Mouse (Mus musculus) ES-E14 (cell line): ENCODE measurements around the gene Lig4. TPM values are rescaled to one million over a fixed set of nuclear protein-coding genes. Genes with fewer than 3 reads are reported as not detected.

ENCODE experiments used
- DNase-seq: peaks from one replicate; pipeline ENCODE4 v3.0.0-alpha.2; 2013; ENCODE audit warnings: low read depth, low spot score
- H3K27ac ChIP-seq: 2 replicates; pipeline ENCODE4 v1.5.1; 2012; ENCODE audit warnings: low read depth, mild to moderate bottlenecking, low read length, moderate library complexity, mixed read lengths; ENCODE audit not compliant: poor library complexity, insufficient read depth, severe bottlenecking
- H3K36me3 ChIP-seq: 2 replicates; pipeline ENCODE4 v1.6.1; 2012; ENCODE audit warnings: mild to moderate bottlenecking, low read length, moderate library complexity, mixed read lengths; ENCODE audit not compliant: control insufficient read depth, poor library complexity, insufficient read depth, severe bottlenecking
- H3K4me1 ChIP-seq, 2 experiments: fragments of 150-350 bp in 1 of 2; sonication (generic) in 1 of 2; 2 replicates each; pipeline ENCODE4 v1.6.1; 2012; ENCODE audit warnings: low read length in 2 of 2, mild to moderate bottlenecking in 1 of 2, mixed read lengths in 1 of 2; ENCODE audit not compliant: control insufficient read depth in 2 of 2, insufficient read depth in 2 of 2, poor library complexity in 1 of 2
- H3K4me3 ChIP-seq, 2 experiments: fragments of 150-350 bp in 1 of 2; sonication (generic) in 1 of 2; 2 replicates each; pipeline ENCODE4 v1.5.1; 2012; ENCODE audit warnings: low read length in 2 of 2, low read depth in 1 of 2, mild to moderate bottlenecking in 1 of 2, mixed read lengths in 1 of 2; ENCODE audit not compliant: insufficient read depth in 1 of 2, poor library complexity in 1 of 2, severe bottlenecking in 1 of 2
- H3K9ac ChIP-seq: 2 replicates; pipeline ENCODE4 v1.6.1; 2012; ENCODE audit warnings: low read depth, mild to moderate bottlenecking, low read length, mixed read lengths; ENCODE audit not compliant: poor library complexity, insufficient read depth, severe bottlenecking
- H3K9me3 ChIP-seq: fragments of 150-350 bp; sonication (generic); 2 replicates; pipeline ENCODE4 v1.6.1; 2012; ENCODE audit warnings: low read depth, mild to moderate bottlenecking, low read length; ENCODE audit not compliant: control insufficient read depth, insufficient read depth
- CHD2 ChIP-seq: IDR thresholded peaks from 2 replicates; pipeline ENCODE4 v1.6.1; 2014; ENCODE audit warnings: mild to moderate bottlenecking, low read depth, low read length, inconsistent platforms
- HCFC1 ChIP-seq: IDR thresholded peaks from 2 replicates; pipeline ENCODE4 v1.6.1; 2012; ENCODE audit warnings: low read length, inconsistent platforms, borderline replicate concordance; ENCODE audit not compliant: insufficient read depth
- MAFK ChIP-seq: IDR thresholded peaks from 2 replicates; pipeline ENCODE4 v1.6.1; 2014; ENCODE audit warnings: mild to moderate bottlenecking, low read depth, low read length, inconsistent platforms; ENCODE audit not compliant: insufficient read depth
- ZC3H11A ChIP-seq: IDR thresholded peaks from 2 replicates; pipeline ENCODE4 v1.6.1; 2012; ENCODE audit warnings: low read depth, mild to moderate bottlenecking, inconsistent platforms, low read length, borderline replicate concordance
- ZNF384 ChIP-seq: IDR thresholded peaks from 2 replicates; pipeline ENCODE4 v1.6.1; 2012; ENCODE audit warnings: low read depth, low read length, inconsistent platforms
- in situ Hi-C, 2 experiments: fragments of 600-800 bp; cut with MboI; formaldehyde crosslinking; loops; one replicate each; pipeline ENCODE4 v1.15.1; 2025; ENCODE audit warnings: low sequenced_read_pairs in 2 of 2, inconsistent platforms in 1 of 2; ENCODE audit not compliant: unreplicated experiment in 2 of 2
- total RNA-seq: library from RNA; depleted of rRNA; stranded (reverse); fragments of 300-350 nt; gene quantifications from 2 replicates; pipeline ENCODE4 v1.2.3, GENCODE M21; 2012

Gene Lig4
- total RNA-seq, 1 experiment, result 5.8 TPM

GRCm38 (mm10) chr8:9971866-9972265 is 5.6 kb downstream of the Lig4 start:
- H3K36me3 ChIP-seq, result peaks cover 9% of the 10 kb centered on the region
- DNase-seq, result no peak
- H3K4me3 ChIP-seq, result no peak overlapping the region
- in situ Hi-C loops, result no loop called here
- no peak overlapping the region for H3K27ac ChIP-seq
- H3K4me1 ChIP-seq, result no peaks in the 10 kb centered on the region
- no peak overlapping the region for H3K9ac ChIP-seq
- no peaks in the 10 kb centered on the region for H3K9me3 ChIP-seq
- TF ChIP-seq HCFC1, result no peak
- TF ChIP-seq MAFK, result no peak
- no peak for TF ChIP-seq CHD2
- TF ChIP-seq ZNF384, result no peak
- no peak for TF ChIP-seq ZC3H11A

- Histone ChIP-seq H3K9me3 (no peaks in the 10 kb centered on the region), H3K9ac (no peak overlapping the region), H3K4me1 (no peaks in the 10 kb centered on the region), H3K27ac (no peak overlapping the region), H3K36me3 (no peaks in the 10 kb centered on the region), H3K4me3 (no peak overlapping the region)
- in situ Hi-C loops, result no loop called here
- TF ChIP-seq ZC3H11A, result no peak
- no peak for TF ChIP-seq MAFK
- no peak for TF ChIP-seq ZNF384
- TF ChIP-seq HCFC1, result no peak
- TF ChIP-seq CHD2, result no peak
- DNase-seq, result no peak
Observed at GRCm38 (mm10) chr8:9959919-9960318, 17.6 kb downstream of the Lig4 start.

DNA sequence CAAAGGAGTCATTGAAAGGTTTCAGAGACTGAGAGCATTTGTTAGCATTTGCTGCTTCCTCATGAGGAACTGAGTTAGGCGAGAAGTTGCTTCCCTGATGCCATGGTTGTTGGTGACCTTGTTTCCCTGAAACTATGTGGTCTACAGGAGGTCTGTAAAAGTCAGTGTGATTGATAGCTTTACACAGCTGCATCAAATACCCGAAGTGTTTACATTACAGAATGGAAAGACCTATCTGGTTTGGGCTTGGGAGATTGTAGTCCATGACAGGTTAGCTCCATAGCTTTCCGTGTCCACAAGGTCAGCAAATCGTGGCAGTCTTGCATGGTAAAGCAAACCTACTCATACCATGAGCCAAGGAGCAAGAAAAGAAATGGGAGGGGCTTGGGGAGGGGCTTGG is 19.1 kb downstream of the Lig4 start:
- no peak for DNase-seq
- H3K27ac ChIP-seq, result no peak overlapping the region
- in situ Hi-C loops, result no loop called here
- no peak overlapping the region for H3K9ac ChIP-seq
- H3K4me3 ChIP-seq, result no peak overlapping the region
- no peaks in the 10 kb centered on the region for H3K9me3 ChIP-seq
- no peaks in the 10 kb centered on the region for H3K36me3 ChIP-seq
- no peaks in the 10 kb centered on the region for H3K4me1 ChIP-seq
- TF ChIP-seq CHD2 (no peak), ZNF384 (no peak), MAFK (no peak), HCFC1 (no peak), ZC3H11A (no peak)

DNA sequence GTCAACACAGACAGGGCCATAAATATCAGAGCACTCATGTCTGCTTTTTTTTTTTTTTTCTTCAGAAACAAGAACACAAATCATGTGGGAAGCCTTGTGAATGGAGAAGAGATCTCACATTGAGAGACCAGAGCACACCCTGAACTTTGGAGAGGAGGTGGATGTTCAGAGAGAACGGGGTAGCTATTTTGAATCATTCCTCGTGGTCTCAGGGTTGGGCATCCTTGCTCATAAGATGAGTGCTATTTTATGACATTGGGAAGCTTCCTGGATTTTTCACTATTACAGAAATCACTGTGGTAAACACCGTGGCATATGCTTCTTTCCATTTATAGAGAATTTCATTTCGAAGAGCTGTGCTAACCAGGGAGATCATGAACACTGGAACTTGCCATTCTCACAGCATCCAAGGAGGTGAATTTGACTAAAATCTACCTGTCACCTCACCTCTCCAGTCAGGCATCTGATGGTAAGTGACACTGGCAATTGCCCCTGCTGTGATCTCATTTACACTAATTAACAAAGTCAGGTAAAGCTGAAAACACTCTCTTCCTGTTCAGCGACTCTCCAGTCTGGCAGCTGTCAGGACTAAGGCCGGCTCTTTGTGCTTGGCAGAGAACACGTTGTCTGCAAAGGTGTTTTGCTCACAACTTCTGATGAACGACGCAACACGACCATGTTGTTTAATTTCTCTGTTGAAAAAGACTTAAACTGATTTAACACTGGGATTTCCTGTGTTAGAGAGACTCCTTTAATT is 28.2 kb downstream of the Lig4 start:
- no peak for DNase-seq
- Histone ChIP-seq H3K36me3 (no peaks in the 10 kb centered on the region), H3K9me3 (no peaks in the 10 kb centered on the region), H3K4me1 (no peaks in the 10 kb centered on the region), H3K4me3 (no peak overlapping the region), H3K27ac (no peak overlapping the region), H3K9ac (no peak overlapping the region)
- in situ Hi-C loops, result loop anchor here in 1 of 2 experiments (25.0 kb wide), 1 partner anchor 712 kb away; no protein-coding TSS in a partner anchor
- no peak for TF ChIP-seq MAFK
- no peak for TF ChIP-seq HCFC1
- TF ChIP-seq ZC3H11A, result no peak
- TF ChIP-seq ZNF384, result no peak
- no peak for TF ChIP-seq CHD2
